Mouse (Mus musculus): ENCODE measurements around the gene Gpatch2. TPM values are rescaled to one million over a fixed set of nuclear protein-coding genes. Genes with fewer than 3 reads are reported as not detected.

The Gpatch2 gene
- 27.2 and 39.3 TPM in 2 replicates for total RNA-seq (2017)

GRCm38 (mm10) chr1:187215181-187216116 lies at the start of gene Gpatch2, which contains the start of gene Spata17:
Gpatch2 (plus strand) TSS chr1:187215508.
Spata17 (minus strand) TSS chr1:187215465.
- peak; percentile 87 to 91 for ATAC-seq (replicated peaks in 1 of 2; ENCODE audit: insufficient read depth in 1 of 2, low FRiP score in 2 of 2, low TSS enrichment in 1 of 2, low read depth in 1 of 2, poor library complexity in 2 of 2, severe bottlenecking in 2 of 2)

GRCm38 (mm10) chr1:187169646-187170045 lies 45.7 kb upstream of the Gpatch2 start:
- ATAC-seq (replicated peaks in 1 of 2; ENCODE audit: insufficient read depth in 1 of 2, low FRiP score in 2 of 2, low TSS enrichment in 1 of 2, low read depth in 1 of 2, poor library complexity in 2 of 2, severe bottlenecking in 2 of 2), result no peak

- 0 out of 4 replicates have a peak, but pooled peaks of 1 of the 2 experiments have one; percentile 17 for ATAC-seq (replicated peaks in 1 of 2; ENCODE audit: insufficient read depth in 1 of 2, low FRiP score in 2 of 2, low TSS enrichment in 1 of 2, low read depth in 1 of 2, poor library complexity in 2 of 2, severe bottlenecking in 2 of 2)
Observed at GRCm38 (mm10) chr1:187170361-187170760, 44.9 kb upstream of the Gpatch2 start.

GRCm38 (mm10) chr1:187175991-187176390 lies 39.3 kb upstream of the Gpatch2 start:
- no peak for ATAC-seq (replicated peaks in 1 of 2; ENCODE audit: insufficient read depth in 1 of 2, low FRiP score in 2 of 2, low TSS enrichment in 1 of 2, low read depth in 1 of 2, poor library complexity in 2 of 2, severe bottlenecking in 2 of 2)

- no peak for ATAC-seq (replicated peaks in 1 of 2; ENCODE audit: insufficient read depth in 1 of 2, low FRiP score in 2 of 2, low TSS enrichment in 1 of 2, low read depth in 1 of 2, poor library complexity in 2 of 2, severe bottlenecking in 2 of 2)
Observed at GRCm38 (mm10) chr1:187178546-187178945, 36.8 kb upstream of the Gpatch2 start.

GRCm38 (mm10) chr1:187205506-187205905 lies 9.8 kb upstream of the Gpatch2 start:
- ATAC-seq (replicated peaks in 1 of 2; ENCODE audit: insufficient read depth in 1 of 2, low FRiP score in 2 of 2, low TSS enrichment in 1 of 2, low read depth in 1 of 2, poor library complexity in 2 of 2, severe bottlenecking in 2 of 2), result no peak

GRCm38 (mm10) chr1:187209496-187209895 lies 5.8 kb upstream of the Gpatch2 start:
- no peak for ATAC-seq (replicated peaks in 1 of 2; ENCODE audit: insufficient read depth in 1 of 2, low FRiP score in 2 of 2, low TSS enrichment in 1 of 2, low read depth in 1 of 2, poor library complexity in 2 of 2, severe bottlenecking in 2 of 2)

GRCm38 (mm10) chr1:187210736-187211135 lies 4.6 kb upstream of the Gpatch2 start:
- ATAC-seq (replicated peaks in 1 of 2; ENCODE audit: insufficient read depth in 1 of 2, low FRiP score in 2 of 2, low TSS enrichment in 1 of 2, low read depth in 1 of 2, poor library complexity in 2 of 2, severe bottlenecking in 2 of 2), result no peak

GRCm38 (mm10) chr1:187216620-187217410 lies 1.5 kb downstream of the Gpatch2 start:
- peak; percentile 37 to 48 for ATAC-seq (replicated peaks in 1 of 2; ENCODE audit: insufficient read depth in 1 of 2, low FRiP score in 2 of 2, low TSS enrichment in 1 of 2, low read depth in 1 of 2, poor library complexity in 2 of 2, severe bottlenecking in 2 of 2)

GRCm38 (mm10) chr1:187220756-187221155 lies 5.4 kb downstream of the Gpatch2 start:
- no peak for ATAC-seq (replicated peaks in 1 of 2; ENCODE audit: insufficient read depth in 1 of 2, low FRiP score in 2 of 2, low TSS enrichment in 1 of 2, low read depth in 1 of 2, poor library complexity in 2 of 2, severe bottlenecking in 2 of 2)

GRCm38 (mm10) chr1:187226328-187227025 lies 11.2 kb downstream of the Gpatch2 start:
- ATAC-seq (replicated peaks in 1 of 2; ENCODE audit: insufficient read depth in 1 of 2, low FRiP score in 2 of 2, low TSS enrichment in 1 of 2, low read depth in 1 of 2, poor library complexity in 2 of 2, severe bottlenecking in 2 of 2), result no peak

GRCm38 (mm10) chr1:187228414-187229146 lies 13.3 kb downstream of the Gpatch2 start:
- peak; percentile 88 to 97 for ATAC-seq (replicated peaks in 1 of 2; ENCODE audit: insufficient read depth in 1 of 2, low FRiP score in 2 of 2, low TSS enrichment in 1 of 2, low read depth in 1 of 2, poor library complexity in 2 of 2, severe bottlenecking in 2 of 2)

GRCm38 (mm10) chr1:187230255-187230654 lies 14.9 kb downstream of the Gpatch2 start:
- ATAC-seq (replicated peaks in 1 of 2; ENCODE audit: insufficient read depth in 1 of 2, low FRiP score in 2 of 2, low TSS enrichment in 1 of 2, low read depth in 1 of 2, poor library complexity in 2 of 2, severe bottlenecking in 2 of 2), result no peak

GRCm38 (mm10) chr1:187232196-187232955 lies 17.1 kb downstream of the Gpatch2 start:
- ATAC-seq (replicated peaks in 1 of 2; ENCODE audit: insufficient read depth in 1 of 2, low FRiP score in 2 of 2, low TSS enrichment in 1 of 2, low read depth in 1 of 2, poor library complexity in 2 of 2, severe bottlenecking in 2 of 2), result no peak

GRCm38 (mm10) chr1:187232996-187233615 lies 17.8 kb downstream of the Gpatch2 start:
- no peak for ATAC-seq (replicated peaks in 1 of 2; ENCODE audit: insufficient read depth in 1 of 2, low FRiP score in 2 of 2, low TSS enrichment in 1 of 2, low read depth in 1 of 2, poor library complexity in 2 of 2, severe bottlenecking in 2 of 2)

GRCm38 (mm10) chr1:187235161-187235560 lies 19.9 kb downstream of the Gpatch2 start:
- no peak for ATAC-seq (replicated peaks in 1 of 2; ENCODE audit: insufficient read depth in 1 of 2, low FRiP score in 2 of 2, low TSS enrichment in 1 of 2, low read depth in 1 of 2, poor library complexity in 2 of 2, severe bottlenecking in 2 of 2)
